Mouse (Mus musculus) stomach, postnatal 0 days (tissue): Measurements from ENCODE around the gene Cerkl.

Experiments
- CTCF ChIP-seq: IDR thresholded peaks from 2 replicates; pipeline ENCODE4 v1.5.1; 2016; ENCODE audit warnings: antibody characterized with exemption, low read depth, mild to moderate bottlenecking, moderate library complexity
- EP300 ChIP-seq: optimal IDR thresholded peaks from 2 replicates; pipeline ENCODE3; 2016; ENCODE audit warnings: antibody characterized with exemption

GRCm38 (mm10) chr2:79362029-79362428, 94.6 kb downstream of the Cerkl start:
- TF ChIP-seq CTCF (no peak), EP300 (no peak)
